Mouse (Mus musculus) kidney, postnatal 4 days (tissue): ENCODE measurements around the gene Slco2b1.

Experiments
- DNase-seq, 2 experiments: peaks; one replicate each; pipeline ENCODE4 v3.0.0; 2021; ENCODE audit warnings: mixed read lengths in 2 of 2

Slco2b1 gene

DNA sequence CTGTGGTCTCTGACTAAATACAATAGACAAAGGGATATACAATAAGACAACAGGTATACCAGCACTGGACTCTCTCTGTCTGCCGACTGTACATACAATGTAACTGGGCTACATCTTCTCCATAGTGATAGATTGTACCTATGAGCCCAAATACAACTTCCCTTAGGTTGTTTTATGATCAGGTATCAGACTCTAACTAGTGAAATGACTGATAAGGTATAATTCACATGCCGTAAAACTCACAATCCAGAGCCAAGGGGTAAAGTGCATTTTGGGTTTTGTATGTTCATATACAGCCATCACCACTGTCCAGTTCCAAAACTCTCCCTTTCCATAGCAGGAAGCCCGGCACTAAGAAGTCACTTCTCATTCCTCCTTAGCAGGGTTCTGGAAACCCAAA, 17.8 kb downstream of the Slco2b1 start:
- no peak for DNase-seq

- DNase-seq, result no peak
Observed at GRCm38 (mm10) chr7:99692396-99692795, 18.7 kb downstream of the Slco2b1 start.

DNA sequence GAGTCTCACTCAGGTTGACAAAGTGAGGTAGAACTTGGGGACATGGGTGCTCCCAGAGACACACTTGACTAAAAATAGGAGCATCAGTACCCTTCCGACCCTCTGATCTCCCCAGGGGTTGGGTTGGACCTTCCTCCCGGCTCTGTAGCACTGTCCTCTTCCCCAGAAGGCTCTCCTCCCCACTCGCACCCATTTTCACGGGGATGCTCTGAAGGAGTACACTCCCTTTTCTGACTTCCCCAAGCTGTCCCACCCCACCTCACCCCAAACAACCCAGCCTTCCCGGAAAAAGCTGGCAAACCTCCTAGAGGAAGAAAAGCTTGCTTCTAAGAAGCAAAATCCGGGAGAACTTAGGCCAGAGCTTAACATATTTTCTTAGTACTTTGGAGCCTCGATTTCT, 20.3 kb downstream of the Slco2b1 start:
- DNase-seq, result no peak

DNA sequence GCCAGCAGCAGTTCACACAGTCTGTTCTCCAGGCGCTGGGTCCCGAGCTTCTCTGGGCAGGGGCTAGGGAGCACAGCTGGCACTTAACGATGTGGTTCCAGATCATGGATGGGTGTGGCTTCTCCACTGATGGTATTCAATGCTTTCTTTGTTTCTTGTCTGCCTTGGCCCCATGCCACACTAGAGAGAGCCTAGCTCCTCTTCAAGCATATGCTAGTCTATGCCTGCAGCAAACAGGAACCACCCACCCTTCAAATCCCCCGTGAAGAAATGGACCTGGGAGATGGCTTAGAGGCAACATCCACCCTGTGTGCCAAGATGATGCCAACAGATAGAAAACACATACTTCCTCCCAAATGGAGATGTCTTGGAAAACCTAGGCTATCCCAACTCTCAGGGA, 27.1 kb downstream of the Slco2b1 start:
- no peak for DNase-seq

DNA sequence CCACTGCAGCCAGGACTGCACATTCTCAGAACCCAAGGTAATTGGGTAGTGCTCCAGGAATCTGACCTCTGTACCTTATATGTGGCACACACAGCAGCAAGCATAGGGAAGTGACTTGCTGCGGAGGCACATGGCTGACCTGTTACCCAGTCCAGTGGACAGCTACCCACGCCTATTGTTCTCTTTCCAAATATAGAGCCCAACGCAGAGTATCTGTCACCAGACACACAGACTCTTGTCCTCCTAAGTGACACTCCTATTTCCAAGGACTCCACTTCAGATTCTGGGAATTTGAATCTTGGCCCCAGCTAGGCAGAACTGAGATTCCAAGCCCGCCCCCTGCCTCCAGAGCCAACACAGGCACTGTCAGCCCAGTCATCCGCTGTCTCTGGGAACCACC, 30.4 kb downstream of the Slco2b1 start:
- DNase-seq, result no peak

GRCm38 (mm10) chr7:99674890-99675289, 36.2 kb downstream of the Slco2b1 start:
- DNase-seq, result no peak

GRCm38 (mm10) chr7:99674209-99674608, 36.9 kb downstream of the Slco2b1 start:
- no peak for DNase-seq

DNA sequence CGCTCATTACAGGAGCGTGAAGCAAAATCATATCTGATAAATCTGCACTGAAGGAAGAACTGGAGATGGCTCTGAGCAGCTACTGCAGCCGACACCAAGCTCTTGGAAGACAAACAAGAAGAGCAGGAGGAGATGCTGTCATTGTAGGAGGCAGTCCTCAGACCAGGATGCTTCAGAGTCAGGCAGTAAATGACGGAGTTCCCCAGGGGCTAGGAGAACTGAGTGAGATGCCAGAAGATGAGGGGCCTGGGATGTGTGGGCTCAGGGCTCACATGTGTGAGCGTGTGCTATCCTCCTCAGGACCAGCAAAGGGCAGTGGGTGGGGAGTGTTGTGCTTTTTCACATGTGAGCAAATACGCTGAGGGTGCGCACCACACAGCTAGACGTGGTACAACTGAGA, 38.0 kb downstream of the Slco2b1 start:
- no peak for DNase-seq

- no peak for DNase-seq
Observed at GRCm38 (mm10) chr7:99671544-99672435, 39.4 kb downstream of the Slco2b1 start.

GRCm38 (mm10) chr7:99670915-99671314, 40.2 kb downstream of the Slco2b1 start:
- DNase-seq, result no peak

DNA sequence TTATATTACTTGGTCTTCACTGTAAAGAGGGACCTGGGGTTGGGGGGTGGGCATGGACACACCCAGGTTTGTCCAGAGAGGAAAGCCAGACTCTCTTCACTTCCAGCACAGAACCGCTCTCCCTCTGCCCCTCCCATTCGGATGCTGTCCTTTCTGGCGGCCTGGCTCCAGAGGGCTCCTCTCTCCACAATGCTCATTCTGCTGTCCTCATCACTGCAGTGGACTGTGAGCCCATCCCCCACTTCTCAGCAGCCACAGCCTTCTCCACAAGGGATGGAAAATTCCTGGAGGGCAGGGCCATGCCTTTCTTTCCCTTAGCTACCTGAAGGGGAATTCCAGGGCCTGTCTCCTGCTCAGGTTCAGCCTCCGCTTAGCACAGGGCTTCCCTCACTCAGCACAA, 42.3 kb downstream of the Slco2b1 start:
- DNase-seq, result peak; percentile 68 to 79

DNA sequence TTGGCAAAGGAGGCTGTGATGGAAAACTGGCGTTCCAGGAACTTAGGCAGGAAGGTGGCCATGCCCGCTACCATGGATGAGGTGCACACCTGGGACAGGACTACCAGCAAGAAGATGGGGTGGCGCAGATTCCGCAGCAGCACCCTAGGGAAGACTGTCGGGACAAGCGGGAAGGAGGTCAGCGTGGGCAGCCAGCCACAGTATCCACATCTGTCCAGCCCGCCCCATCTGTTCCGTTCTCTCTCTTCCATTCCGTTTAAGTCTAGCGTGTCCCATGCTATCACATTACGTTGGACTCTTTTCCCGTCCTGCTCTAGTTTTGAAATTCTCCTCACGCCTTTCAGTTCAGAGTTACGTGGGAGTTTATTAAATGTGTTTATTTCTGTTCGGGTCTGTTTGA, 44.0 kb downstream of the Slco2b1 start:
- no peak for DNase-seq

GRCm38 (mm10) chr7:99665731-99666452, 45.2 kb downstream of the Slco2b1 start:
- DNase-seq, result no peak

- peak; percentile 51 to 63 for DNase-seq
Observed at GRCm38 (mm10) chr7:99664571-99665485, 46.3 kb downstream of the Slco2b1 start.

GRCm38 (mm10) chr7:99663507-99664220, 47.5 kb downstream of the Slco2b1 start:
- DNase-seq, result no peak

DNA sequence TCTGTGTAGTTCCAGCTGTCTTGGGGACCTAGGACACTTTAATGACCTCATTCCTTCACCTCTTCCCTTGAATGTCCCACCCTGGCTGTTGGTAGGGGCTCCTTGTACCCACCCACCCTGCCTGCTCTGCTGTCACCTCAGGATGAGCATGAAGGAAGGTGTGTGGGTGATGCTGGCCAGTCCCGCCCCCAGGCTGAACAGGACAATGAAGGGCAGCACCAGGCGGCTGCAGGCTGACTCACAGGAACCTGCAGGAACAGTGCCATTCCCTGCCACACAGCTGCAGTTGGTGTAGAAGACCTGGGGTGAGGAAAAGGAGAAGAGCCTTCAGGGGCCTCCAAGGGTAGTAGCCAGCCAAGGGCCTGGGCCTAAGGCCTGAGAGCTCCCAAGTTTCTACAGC, 48.8 kb downstream of the Slco2b1 start:
- no peak for DNase-seq

- DNase-seq, result no peak
Observed at GRCm38 (mm10) chr7:99661571-99662230, 49.4 kb downstream of the Slco2b1 start.

- DNase-seq, result no peak
Observed at GRCm38 (mm10) chr7:99661071-99661470, 50.1 kb downstream of the Slco2b1 start.

DNA sequence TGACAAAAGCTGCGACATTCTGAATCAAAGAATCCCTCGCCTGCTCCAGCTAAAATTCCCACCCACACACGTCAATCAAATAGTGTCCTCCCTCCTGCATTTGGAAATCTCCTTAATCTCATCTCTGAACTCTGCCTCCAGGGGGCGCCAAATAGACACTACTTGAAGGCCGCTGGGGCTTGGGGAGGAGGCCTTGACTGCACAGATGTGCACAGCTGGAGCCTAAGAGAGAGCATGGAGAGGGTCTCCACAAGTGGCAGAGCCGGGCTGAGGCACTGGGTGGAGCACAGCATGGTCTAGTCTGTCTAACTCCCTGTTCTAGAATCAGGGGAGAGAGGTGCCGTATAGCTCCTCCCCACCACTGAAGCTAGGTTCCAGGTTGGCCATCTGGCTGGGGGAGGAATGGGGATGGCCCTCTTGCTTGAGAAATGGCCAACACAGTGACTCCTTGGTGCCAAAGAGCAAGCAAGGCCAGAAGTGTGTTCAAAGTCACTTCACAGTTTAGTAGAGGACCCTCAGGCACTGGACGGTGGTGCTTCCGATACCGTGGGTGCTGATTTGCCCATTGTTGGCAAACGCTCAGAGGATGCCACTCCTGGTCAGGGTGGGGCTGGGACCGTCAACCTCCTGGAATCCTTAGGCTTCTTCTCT, 51.6 kb downstream of the Slco2b1 start:
- peak; percentile 93 to 94 for DNase-seq

DNA sequence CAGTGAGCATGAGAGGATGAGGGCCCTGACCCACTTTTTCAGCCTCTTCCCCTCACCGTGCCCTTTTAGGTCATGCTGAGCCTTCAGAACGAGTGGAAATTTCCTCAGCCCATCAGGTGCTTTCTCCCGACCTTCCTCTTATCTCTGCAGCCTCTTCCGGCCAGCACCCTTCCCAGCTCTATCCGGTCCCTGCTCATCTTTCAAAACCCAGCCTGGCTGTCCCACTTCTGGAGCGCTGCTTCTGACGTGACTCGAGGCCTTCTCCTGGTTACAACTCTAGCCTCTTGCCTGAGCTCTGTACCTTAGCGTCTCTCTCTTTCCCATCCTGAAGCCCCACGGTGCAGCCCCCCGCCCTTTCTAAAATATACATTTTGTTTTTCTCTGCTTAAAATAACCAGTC, 56.9 kb downstream of the Slco2b1 start:
- DNase-seq, result no peak

DNA sequence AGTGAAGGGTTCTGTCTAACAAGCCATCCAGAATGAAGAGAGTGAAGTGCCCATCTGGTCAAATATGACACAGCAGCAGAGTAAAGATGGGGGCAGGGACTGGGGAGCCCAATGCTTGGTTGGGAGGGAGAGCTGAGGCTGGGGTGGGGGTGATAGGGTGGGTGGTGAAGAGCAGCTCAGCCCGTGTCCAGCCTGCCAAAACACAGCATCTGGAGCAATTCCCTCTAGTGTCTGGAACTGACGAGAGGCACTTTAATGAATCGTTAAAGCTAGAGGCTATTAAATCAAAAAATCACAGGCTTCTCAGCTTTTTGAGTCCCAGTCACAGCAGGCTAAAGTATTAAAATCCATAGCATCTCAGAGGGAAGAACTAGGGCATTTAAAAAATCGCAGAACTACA, 61.6 kb downstream of the Slco2b1 start:
- no peak for DNase-seq
